Mouse (Mus musculus): ENCODE results near the gene Trappc6a. TPM values are rescaled to one million over a fixed set of nuclear protein-coding genes. Genes with fewer than 3 reads are reported as not detected.

Trappc6a gene
- polyA plus RNA-seq, 1 experiment from 2014 or later = 113 TPM

DNA sequence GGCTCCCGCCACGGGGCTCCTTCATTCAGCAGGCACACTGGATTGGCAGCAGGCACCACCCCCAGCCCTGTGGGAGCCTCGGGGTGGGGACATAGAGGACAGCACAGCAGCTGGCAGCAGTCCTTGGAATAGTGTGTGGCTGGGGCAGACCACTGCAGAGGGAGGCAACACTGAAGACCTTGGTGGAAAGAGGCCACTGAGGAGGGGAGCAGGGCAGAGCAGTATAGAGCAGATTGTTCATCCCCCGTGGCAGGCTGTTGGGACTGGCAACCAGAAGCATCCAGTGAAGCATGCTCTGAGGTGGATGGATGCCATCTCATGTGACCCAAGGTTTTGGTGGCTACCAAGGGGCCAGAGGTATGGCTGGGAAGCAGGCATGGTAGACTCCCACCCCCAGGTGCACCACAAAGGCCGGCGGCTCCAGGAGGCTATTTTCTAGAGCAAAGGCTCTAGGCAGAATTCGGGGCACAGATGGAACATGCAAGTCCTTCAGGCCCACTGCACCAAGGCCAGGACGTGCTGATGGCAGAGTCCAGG is 34.0 kb downstream of the Trappc6a start:
- Histone ChIP-seq H3K27ac (ENCODE audit: low read depth) (no peak overlapping the region), H3K36me3 (ENCODE audit: control insufficient read depth, insufficient read depth, low read length) (0 out of 2 replicates have a peak, but pooled peaks cover 5% of the 10 kb centered on the region), H3K4me3 (ENCODE audit: low read depth, low read length) (no peak overlapping the region), H3K4me2 (ENCODE audit: low read length) (no peak overlapping the region), H3K4me1 (replicated peaks; ENCODE audit: control insufficient read depth, insufficient read depth, low read length) (peaks cover 24% of the 10 kb centered on the region), H3K27me3 (replicated peaks; ENCODE audit: control insufficient read depth, insufficient read depth, low read length) (no peaks in the 10 kb centered on the region), H3K9ac (ENCODE audit: low read length) (no peak overlapping the region), H3K9me3 (ENCODE audit: control insufficient read depth, low read length) (no peaks in the 10 kb centered on the region)
- no peak for ATAC-seq (replicated peaks; ENCODE audit: low FRiP score, low TSS enrichment, low read depth)
- no peak for DNase-seq (ENCODE audit: low spot score)
- 75% methylated on average over 8 of the region's 8 CpGs for WGBS

GRCm38 (mm10) chr7:19543584-19543983 is 35.4 kb downstream of the Trappc6a start:
- Histone ChIP-seq H3K9me3 (ENCODE audit: control insufficient read depth, low read length) (no peaks in the 10 kb centered on the region), H3K4me1 (replicated peaks; ENCODE audit: control insufficient read depth, insufficient read depth, low read length) (peaks cover 24% of the 10 kb centered on the region), H3K27me3 (replicated peaks; ENCODE audit: control insufficient read depth, insufficient read depth, low read length) (no peaks in the 10 kb centered on the region), H3K27ac (ENCODE audit: low read depth) (no peak overlapping the region), H3K36me3 (ENCODE audit: control insufficient read depth, insufficient read depth, low read length) (0 out of 2 replicates have a peak, but pooled peaks cover 5% of the 10 kb centered on the region), H3K4me3 (ENCODE audit: low read depth, low read length) (no peak overlapping the region), H3K9ac (ENCODE audit: low read length) (no peak overlapping the region), H3K4me2 (ENCODE audit: low read length) (no peak overlapping the region)
- ATAC-seq (replicated peaks; ENCODE audit: low FRiP score, low TSS enrichment, low read depth) (no peak), DNase-seq (ENCODE audit: low spot score) (no peak)
- 48% methylated on average over 6 of the region's 6 CpGs for WGBS

DNA sequence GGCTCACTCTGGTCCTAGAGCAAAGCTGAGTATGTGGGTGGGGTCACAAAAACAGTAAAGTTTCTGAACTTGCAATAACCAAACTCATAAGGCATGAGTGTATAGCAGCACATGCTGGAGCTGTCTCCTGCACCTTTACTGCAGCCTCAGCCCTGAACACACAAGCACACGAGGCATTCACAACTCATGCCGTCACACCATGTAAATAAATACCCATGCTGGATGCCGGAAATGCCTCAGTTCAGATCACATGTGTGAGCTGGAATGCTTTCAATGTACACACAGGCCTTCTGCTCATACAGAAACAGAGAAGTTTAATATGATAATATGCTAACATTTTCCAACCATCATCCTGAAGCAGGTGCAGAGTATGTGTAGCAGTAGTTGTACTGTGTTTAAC is 37.8 kb downstream of the Trappc6a start:
- ATAC-seq (replicated peaks; ENCODE audit: low FRiP score, low TSS enrichment, low read depth) (0 out of 2 replicates have a peak, but pooled peaks have one; percentile 8), DNase-seq (ENCODE audit: low spot score) (no peak)
- Histone ChIP-seq H3K9me3 (ENCODE audit: control insufficient read depth, low read length) (no peaks in the 10 kb centered on the region), H3K36me3 (ENCODE audit: control insufficient read depth, insufficient read depth, low read length) (0 out of 2 replicates have a peak, but pooled peaks cover 5% of the 10 kb centered on the region), H3K4me2 (ENCODE audit: low read length) (no peak overlapping the region), H3K27me3 (replicated peaks; ENCODE audit: control insufficient read depth, insufficient read depth, low read length) (no peaks in the 10 kb centered on the region), H3K9ac (ENCODE audit: low read length) (no peak overlapping the region), H3K27ac (ENCODE audit: low read depth) (no peak overlapping the region), H3K4me1 (replicated peaks; ENCODE audit: control insufficient read depth, insufficient read depth, low read length) (peaks cover 24% of the 10 kb centered on the region), H3K4me3 (ENCODE audit: low read depth, low read length) (no peak overlapping the region)
- WGBS = 29% methylated on average over 3 of the region's 3 CpGs

DNA sequence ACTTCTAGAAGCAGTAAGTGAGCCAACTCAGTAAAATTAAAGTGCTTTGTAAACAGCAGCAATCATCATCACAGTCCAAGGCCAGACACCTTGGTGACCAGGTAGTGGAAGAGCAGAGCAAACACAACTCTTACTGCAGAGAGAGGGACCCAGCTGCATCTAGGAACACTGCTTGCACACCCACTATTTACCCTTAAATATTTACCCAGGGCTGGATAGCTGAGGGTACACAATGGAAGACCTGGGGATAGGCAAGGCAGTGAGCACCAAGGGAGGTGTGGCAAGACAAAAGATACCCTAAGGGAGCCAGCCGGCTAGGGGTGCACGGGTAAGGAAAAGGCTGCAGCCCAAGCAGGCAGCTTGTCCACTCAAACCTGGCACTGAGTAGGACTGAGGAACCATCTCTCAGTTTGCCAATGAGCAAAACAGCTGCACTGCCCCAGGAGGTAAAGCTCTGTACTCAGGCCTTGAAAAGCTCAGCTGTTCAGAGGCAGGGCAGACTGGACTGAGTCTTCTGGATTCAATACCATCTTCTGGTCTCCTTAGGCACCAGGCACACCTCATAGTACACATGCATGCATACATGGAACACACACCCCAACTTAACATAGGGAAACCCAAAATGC is 39.3 kb downstream of the Trappc6a start:
- H3K27ac ChIP-seq (ENCODE audit: low read depth) = no peak overlapping the region

DNA sequence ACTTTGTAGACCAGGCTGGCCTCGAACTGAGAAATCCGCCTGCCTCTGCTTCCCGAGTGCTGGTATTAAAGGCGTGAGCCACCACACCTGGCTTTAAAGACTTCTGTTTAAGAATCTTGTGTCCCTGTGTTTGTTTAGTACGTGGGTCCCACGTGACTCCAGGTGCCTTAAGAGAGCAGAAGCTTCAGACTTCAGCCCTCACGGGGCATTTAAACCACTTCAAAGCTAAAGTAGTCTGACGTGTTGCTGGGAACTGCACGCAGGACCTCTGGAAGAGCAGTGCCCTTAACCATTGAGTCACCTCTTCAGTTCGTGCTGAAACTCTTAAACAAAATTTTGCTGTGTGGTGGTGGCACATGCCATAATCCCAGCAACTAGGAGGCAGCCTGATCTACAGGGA is 41.2 kb downstream of the Trappc6a start:
- no peaks in the 10 kb centered on the region for H3K27me3 ChIP-seq (replicated peaks; ENCODE audit: control insufficient read depth, insufficient read depth, low read length)

More for the DNA sequence above, 39.3 kb downstream of the Trappc6a start:
- H3K9ac ChIP-seq (ENCODE audit: low read length) = no peak overlapping the region
- peaks cover 26% of the 10 kb centered on the region for H3K4me1 ChIP-seq (replicated peaks; ENCODE audit: control insufficient read depth, insufficient read depth, low read length)
- no peaks in the 10 kb centered on the region for H3K27me3 ChIP-seq (replicated peaks; ENCODE audit: control insufficient read depth, insufficient read depth, low read length)
- no peak overlapping the region for H3K4me2 ChIP-seq (ENCODE audit: low read length)
- DNase-seq (ENCODE audit: low spot score) (no peak), ATAC-seq (replicated peaks; ENCODE audit: low FRiP score, low TSS enrichment, low read depth) (0 out of 2 replicates have a peak, but pooled peaks have one; percentile 32)
- peaks cover 4% of the 10 kb centered on the region; the same call in 1 of the 2 replicates for H3K36me3 ChIP-seq (ENCODE audit: control insufficient read depth, insufficient read depth, low read length)
- WGBS = 72% methylated on average over 2 of the region's 2 CpGs
- no peak overlapping the region for H3K4me3 ChIP-seq (ENCODE audit: low read depth, low read length)
- no peaks in the 10 kb centered on the region for H3K9me3 ChIP-seq (ENCODE audit: control insufficient read depth, low read length)

GRCm38 (mm10) chr7:19551634-19552033 is 43.4 kb downstream of the Trappc6a start:
- Histone ChIP-seq H3K27me3 (replicated peaks; ENCODE audit: control insufficient read depth, insufficient read depth, low read length) (no peaks in the 10 kb centered on the region), H3K27ac (ENCODE audit: low read depth) (no peak overlapping the region), H3K4me2 (ENCODE audit: low read length) (no peak overlapping the region), H3K9me3 (ENCODE audit: control insufficient read depth, low read length) (no peaks in the 10 kb centered on the region), H3K4me3 (ENCODE audit: low read depth, low read length) (no peak overlapping the region), H3K4me1 (replicated peaks; ENCODE audit: control insufficient read depth, insufficient read depth, low read length) (peaks cover 8% of the 10 kb centered on the region; the same call in 1 of the 2 replicates), H3K36me3 (ENCODE audit: control insufficient read depth, insufficient read depth, low read length) (peaks cover 32% of the 10 kb centered on the region), H3K9ac (ENCODE audit: low read length) (no peak overlapping the region)
- 66% methylated on average over 5 of the region's 5 CpGs for WGBS
- DNase-seq (ENCODE audit: low spot score) (no peak), ATAC-seq (replicated peaks; ENCODE audit: low FRiP score, low TSS enrichment, low read depth) (no peak)

More for the DNA sequence above, 41.2 kb downstream of the Trappc6a start:
- H3K4me1 ChIP-seq (replicated peaks; ENCODE audit: control insufficient read depth, insufficient read depth, low read length) = peaks cover 20% of the 10 kb centered on the region
- H3K4me3 ChIP-seq (ENCODE audit: low read depth, low read length) = no peak overlapping the region
- H3K9ac ChIP-seq (ENCODE audit: low read length) = no peak overlapping the region
- peaks cover 21% of the 10 kb centered on the region; the same call in 1 of the 2 replicates for H3K36me3 ChIP-seq (ENCODE audit: control insufficient read depth, insufficient read depth, low read length)
- H3K9me3 ChIP-seq (ENCODE audit: control insufficient read depth, low read length) = no peaks in the 10 kb centered on the region
- no peak for ATAC-seq (replicated peaks; ENCODE audit: low FRiP score, low TSS enrichment, low read depth)
- no peak for DNase-seq (ENCODE audit: low spot score)
- no peak overlapping the region for H3K27ac ChIP-seq (ENCODE audit: low read depth)
- WGBS = 76% methylated on average over 10 of the region's 10 CpGs
- H3K4me2 ChIP-seq (ENCODE audit: low read length) = no peak overlapping the region

GRCm38 (mm10) chr7:19552443-19552842 is 44.2 kb downstream of the Trappc6a start:
- no peak for ATAC-seq (replicated peaks; ENCODE audit: low FRiP score, low TSS enrichment, low read depth)

GRCm38 (mm10) chr7:19554168-19554567 is 46.0 kb downstream of the Trappc6a start:
- H3K36me3 ChIP-seq (ENCODE audit: control insufficient read depth, insufficient read depth, low read length) = peaks cover 32% of the 10 kb centered on the region
- ATAC-seq (replicated peaks; ENCODE audit: low FRiP score, low TSS enrichment, low read depth) (no peak), DNase-seq (ENCODE audit: low spot score) (no peak)
- no peaks in the 10 kb centered on the region for H3K27me3 ChIP-seq (replicated peaks; ENCODE audit: control insufficient read depth, insufficient read depth, low read length)
- H3K9me3 ChIP-seq (ENCODE audit: control insufficient read depth, low read length) = no peaks in the 10 kb centered on the region
- H3K4me1 ChIP-seq (replicated peaks; ENCODE audit: control insufficient read depth, insufficient read depth, low read length) = peaks cover 9% of the 10 kb centered on the region
- no peak overlapping the region for H3K9ac ChIP-seq (ENCODE audit: low read length)
- H3K4me2 ChIP-seq (ENCODE audit: low read length) = no peak overlapping the region
- no peak overlapping the region for H3K27ac ChIP-seq (ENCODE audit: low read depth)
- no peak overlapping the region for H3K4me3 ChIP-seq (ENCODE audit: low read depth, low read length)
- 86% methylated on average over 1 of the region's 1 CpGs for WGBS

More at GRCm38 (mm10) chr7:19552443-19552842, 44.2 kb downstream of the Trappc6a start:
- H3K27me3 ChIP-seq (replicated peaks; ENCODE audit: control insufficient read depth, insufficient read depth, low read length) = no peaks in the 10 kb centered on the region
- WGBS = 61% methylated on average over 2 of the region's 2 CpGs
- H3K4me3 ChIP-seq (ENCODE audit: low read depth, low read length) = no peak overlapping the region
- no peaks in the 10 kb centered on the region for H3K9me3 ChIP-seq (ENCODE audit: control insufficient read depth, low read length)
- no peak for DNase-seq (ENCODE audit: low spot score)
- H3K36me3 ChIP-seq (ENCODE audit: control insufficient read depth, insufficient read depth, low read length) = peaks cover 32% of the 10 kb centered on the region
- H3K27ac ChIP-seq (ENCODE audit: low read depth) = no peak overlapping the region
- no peak overlapping the region for H3K9ac ChIP-seq (ENCODE audit: low read length)
- 0 out of 2 replicates have a peak, but pooled peaks cover 2% of the 10 kb centered on the region for H3K4me1 ChIP-seq (replicated peaks; ENCODE audit: control insufficient read depth, insufficient read depth, low read length)
- H3K4me2 ChIP-seq (ENCODE audit: low read length) = no peak overlapping the region

Measured in intestine, embryonic 14.5 days (tissue).